Mouse (Mus musculus): ENCODE measurements at regions not wholly inside any gene's neighbourhood (a gene's known extent, or its start where the extent isn't known, plus 50 kb on each side); places are given as distances from the start of the nearest gene placed in this dataset.

DNA sequence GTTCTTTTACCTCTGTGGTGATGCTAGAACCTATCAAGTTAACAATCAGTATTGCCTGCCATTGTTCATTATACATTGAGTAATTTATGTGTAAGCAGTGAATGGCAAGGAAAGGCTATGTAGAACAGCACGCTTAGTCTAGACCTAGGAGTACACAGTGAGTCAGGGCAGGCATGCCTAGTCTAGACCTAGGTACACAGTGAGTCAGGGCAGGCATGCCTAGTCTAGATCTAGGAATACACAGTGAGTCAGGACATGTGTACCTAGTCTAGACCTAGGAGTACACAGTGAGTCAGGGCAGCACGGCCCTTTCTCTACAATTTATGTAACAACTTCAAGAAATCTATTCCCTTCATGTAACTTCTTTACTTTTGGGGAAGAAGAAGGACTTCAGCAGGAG, 347.2 kb downstream of the Tmem232 start:
- no peak for DNase-seq

GRCm38 (mm10) chr17:65192432-65193059, 348.0 kb downstream of the Tmem232 start:
- DNase-seq = no peak

- peak; percentile 8 for DNase-seq
These were observed 349.6 kb downstream of the Tmem232 start for GRCm38 (mm10) chr17:65190839-65191591.

- DNase-seq = no peak
These were observed 345.3 kb upstream of the 4930583I09Rik start for GRCm38 (mm10) chr17:65181164-65181563.

GRCm38 (mm10) chr17:65175770-65176169, 339.9 kb upstream of the 4930583I09Rik start:
- no peak for DNase-seq

DNA sequence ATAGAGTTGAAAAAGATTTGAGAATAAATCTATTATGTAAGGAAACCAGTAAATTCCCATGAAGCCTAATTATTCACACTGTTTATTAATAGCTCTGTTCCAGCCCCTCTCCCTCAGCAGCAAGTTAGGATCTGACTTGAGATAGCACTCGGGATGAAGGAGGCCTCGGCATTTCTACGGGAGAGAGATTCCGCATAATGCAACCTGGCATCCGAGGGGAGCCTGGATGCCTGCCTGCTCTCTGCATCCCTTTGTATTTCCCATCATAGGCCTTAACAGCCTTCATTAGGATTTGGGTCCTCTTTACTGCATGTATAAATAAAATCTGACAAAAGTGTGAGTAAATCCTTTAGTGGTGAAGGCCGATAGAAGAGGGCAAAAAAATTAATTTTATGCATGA, 338.2 kb upstream of the 4930583I09Rik start:
- no peak for DNase-seq

DNA sequence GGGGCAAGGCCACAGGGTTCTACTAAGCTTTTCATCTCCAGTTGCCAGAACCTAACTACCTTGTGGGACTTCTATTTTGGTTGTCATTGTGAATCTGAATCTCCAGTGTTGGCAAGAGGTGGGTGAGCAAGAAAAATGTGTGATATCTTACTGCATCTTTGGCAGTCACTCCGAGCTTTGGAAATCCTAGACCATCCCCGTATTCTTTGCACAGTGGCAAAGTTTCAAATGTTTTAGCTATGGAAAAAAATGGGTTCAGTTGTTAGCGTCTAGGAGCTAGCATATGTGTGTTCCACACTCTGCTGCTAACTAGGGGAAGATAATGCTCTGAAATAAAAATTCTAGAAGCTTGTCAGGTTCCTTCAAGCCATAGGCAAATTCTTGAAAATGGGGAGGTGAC, 337.4 kb upstream of the 4930583I09Rik start:
- DNase-seq = no peak

DNA sequence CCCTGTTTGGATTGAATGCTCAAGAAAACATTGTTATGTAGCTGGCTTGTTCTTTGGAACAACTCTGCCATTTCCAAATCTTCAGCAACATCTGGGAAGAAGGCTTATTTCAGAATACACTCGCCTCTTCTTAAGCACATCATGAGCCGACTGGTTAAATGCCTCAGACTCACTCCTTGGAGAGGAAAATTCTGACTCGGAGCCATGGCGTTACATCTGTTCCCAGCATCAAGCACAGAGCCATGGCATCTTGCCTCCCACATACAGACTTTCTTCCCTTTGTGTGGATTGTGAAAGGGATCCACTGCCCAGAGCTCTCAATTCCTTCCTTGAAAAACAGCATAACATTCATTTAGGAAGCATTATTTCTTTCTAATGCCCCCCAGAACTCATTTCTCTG, 334.8 kb upstream of the 4930583I09Rik start:
- DNase-seq = no peak

DNA sequence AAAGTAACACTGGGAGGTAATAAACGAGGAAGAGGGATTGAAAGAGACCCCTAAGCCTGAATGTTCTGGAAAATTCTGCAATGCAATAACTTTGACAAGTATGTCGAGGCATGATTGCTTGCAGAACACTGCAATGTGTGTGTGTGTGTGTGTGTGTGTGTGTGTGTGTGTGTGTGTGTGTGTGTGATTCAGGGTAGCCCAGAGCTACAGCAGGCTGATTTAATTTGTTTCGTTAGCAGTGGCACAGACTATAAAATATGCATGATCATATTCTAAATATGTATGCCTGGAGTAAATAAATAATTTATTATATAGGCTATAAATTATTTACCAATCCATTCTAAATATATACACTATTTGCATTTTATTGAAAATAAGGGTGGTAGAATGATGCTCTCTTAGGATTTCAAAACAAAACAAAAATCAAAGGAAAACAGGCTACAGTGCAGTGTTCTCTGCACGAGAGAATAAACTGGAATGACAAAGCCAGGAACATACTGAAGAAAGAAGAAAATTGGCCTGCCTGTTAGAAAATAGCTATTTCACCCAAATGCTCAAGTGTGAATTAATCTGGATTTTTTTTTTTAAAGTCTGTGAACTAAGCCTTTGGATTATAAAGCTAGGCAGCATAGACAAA, 334.2 kb upstream of the 4930583I09Rik start:
- no peak for DNase-seq

DNA sequence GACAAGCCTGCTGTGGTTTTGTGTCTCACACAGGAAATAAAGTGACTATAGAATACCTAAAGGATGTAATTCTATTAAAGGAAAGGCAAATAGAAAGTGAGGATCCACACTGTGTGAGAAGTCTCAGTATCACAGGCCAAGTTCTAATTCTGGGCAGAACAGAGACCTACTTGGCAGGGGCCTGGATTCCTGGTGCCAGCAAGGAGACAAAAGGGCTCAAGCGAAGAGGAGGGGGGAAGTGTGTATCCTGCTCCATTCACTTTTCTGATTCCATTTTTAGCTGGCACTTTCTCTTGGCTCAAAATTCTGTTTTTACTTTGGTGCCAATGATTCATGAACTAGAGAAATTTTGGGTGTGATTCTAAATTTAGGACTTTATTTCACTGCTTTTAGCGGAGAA, 310.5 kb upstream of the 4930583I09Rik start:
- no peak for DNase-seq

DNA sequence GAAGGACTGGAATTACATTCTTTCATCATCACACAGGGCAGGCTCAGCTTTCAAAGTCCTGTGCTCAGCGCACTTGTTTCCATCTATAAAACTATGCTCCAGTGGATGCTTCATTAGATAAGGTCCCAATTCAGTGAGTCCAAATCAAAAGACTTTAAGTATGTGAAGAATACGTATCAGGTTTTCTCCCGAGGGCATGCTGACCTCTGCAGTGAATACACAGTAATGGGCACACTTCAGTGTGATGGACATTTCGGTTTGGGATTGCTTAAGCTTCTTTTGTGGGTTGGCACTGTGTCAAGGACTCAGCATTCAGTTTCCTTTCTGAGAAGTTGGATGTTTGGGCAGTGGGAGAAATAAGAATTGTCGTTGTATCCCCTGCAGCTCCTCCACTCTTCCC, 278.8 kb upstream of the 4930583I09Rik start:
- DNase-seq = no peak

DNA sequence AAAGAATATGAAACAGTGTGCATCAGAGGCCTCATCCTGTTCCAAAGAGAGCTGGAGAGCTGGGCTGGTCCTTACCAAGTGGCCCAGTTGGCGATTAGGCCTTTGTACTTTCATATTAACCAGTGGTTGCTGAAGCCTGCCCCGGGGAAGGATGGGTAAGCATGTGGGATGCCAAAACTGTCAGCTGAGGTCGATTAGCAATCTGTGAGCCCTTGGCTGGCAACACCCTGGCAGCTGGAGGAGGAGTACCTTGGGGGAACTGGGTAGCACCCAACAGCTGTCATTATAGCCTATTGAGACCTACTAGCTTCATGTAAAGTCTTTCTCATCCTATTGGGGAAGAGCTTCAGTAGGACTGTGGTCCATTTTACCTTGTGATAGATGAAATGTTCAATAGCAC, 277.2 kb upstream of the 4930583I09Rik start:
- DNase-seq = no peak

GRCm38 (mm10) chr17:65105622-65106021, 269.8 kb upstream of the 4930583I09Rik start:
- DNase-seq = no peak

DNA sequence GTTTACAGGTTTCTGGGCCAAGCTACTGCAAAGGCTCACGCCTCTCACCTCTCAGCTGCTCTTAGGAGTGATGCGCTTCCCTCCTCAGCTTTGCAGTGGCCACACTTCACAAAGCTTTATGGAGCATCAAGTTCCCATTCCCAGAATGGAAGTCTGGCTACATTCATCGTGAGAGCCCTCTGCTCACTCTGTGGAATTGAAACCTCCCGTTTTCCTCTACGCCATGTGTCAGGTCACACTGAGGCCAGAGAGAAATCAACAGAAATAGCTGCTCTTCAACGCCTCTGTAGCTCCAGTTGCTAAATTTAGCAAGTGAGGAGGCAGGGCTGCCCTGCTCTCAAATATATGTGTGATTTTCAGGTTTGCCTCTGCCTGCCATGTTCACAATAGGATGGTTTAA, 265.3 kb upstream of the 4930583I09Rik start:
- DNase-seq = peak; percentile 5

DNA sequence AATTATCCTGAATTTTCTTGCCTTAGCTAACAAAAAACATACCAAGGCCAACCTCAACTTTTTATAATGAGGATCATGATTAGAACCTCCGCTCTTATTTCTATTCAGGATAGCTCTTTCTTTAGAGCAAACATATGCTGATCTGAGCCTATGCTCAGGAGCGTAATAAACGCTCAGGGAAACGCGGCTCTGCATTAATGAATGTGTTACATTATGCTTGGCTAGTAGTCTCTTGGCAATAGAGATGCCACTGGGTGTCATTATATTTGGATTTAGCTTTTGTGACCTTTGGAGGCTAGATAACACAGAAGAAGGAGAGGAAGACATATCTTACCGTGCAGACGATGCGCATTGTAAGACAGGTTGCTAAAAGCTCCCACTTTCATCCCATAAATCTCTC, 246.4 kb upstream of the 4930583I09Rik start:
- no peak for DNase-seq

DNA sequence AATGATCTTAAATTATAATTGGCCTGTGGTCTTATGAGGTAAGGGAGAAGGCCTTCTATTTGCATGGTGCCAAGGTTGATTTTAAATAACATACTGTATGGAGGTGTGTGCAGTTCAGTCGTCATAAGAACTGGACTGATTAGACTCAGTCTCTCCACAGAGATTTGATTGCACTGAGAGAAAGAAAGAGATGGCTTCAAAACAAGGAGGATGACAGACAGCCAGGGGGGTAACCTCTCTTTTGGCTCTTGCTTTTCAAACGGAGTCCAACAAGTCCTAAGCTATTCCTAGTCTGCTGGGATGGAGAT, 245.9 kb upstream of the 4930583I09Rik start:
- no peak for DNase-seq

DNA sequence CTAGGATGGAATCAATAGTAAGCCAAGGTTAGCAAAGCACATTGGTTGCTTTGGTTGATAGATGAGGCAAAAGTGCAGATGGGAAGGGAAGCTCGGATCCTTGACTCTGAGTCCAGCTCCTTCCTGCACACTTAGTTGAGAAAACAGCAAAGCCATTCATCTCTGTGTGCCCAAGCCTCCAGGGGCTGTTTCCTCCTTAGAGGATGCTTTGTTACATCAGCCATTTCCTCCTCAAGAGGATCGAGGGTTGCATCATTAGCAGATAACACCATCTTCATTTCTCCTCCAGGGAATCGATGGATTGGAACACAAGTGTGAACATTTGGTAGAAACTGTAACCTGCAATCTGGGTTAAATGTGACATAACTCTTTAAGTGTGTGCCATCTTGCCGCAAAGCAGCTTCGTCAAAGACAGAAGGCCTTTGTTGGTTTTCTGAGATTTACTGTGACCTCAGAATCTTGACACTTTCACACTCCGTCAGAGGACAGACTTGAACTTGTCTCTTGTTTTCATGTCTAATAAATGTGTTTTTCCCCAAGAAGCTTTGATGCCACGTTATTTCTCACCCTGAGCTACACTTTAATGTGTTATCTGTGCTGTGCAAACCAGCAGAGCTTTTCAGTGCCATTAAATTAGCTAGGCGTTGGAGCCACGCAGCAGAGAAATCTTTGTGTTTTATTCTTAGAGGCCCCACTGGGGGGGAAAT, 245.4 kb upstream of the 4930583I09Rik start:
- peak; percentile 14 for DNase-seq

DNA sequence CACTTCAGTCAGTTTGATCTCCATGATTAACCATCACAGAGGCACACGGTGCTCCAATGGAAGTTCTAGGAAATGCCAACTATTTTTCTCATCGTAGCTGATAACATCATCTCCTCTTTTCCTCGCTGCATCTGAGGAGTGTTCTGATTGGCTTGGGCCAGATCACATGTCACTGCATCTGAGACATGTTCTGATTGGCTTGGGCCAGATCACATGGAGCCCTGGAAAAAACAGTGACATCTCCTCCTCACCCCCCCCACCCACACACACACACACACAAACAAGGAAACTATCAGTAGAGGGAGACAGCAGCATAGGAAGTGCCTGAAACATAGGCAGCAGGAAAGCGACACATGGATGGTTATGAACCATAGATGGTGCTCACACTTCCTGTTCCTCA, 239.0 kb upstream of the 4930583I09Rik start:
- no peak for DNase-seq

GRCm38 (mm10) chr17:65071114-65071513, 235.2 kb upstream of the 4930583I09Rik start:
- DNase-seq = peak; percentile 46

DNA sequence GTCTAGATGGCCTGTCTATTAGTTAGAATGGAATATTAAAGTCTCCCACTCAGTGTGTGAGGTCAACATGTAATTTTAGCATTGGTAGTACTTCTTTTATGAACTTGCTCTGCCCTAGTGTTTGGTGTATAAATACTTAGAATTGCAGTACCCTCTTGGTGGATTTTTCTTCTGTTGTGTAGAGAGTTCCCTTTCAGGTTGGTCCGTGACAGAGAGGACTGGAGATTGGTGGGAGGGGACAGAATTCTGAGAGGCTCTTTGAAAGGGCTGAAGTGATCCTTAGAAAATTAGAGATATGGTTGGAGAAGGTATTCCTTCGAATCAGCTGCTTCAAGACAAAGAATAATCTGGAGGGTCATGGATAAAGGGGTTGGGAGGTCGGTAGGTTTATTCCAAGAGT, 230.3 kb upstream of the 4930583I09Rik start:
- DNase-seq = no peak

- no peak for DNase-seq
These were observed 220.2 kb upstream of the 4930583I09Rik start for GRCm38 (mm10) chr17:65056059-65056458.

DNA sequence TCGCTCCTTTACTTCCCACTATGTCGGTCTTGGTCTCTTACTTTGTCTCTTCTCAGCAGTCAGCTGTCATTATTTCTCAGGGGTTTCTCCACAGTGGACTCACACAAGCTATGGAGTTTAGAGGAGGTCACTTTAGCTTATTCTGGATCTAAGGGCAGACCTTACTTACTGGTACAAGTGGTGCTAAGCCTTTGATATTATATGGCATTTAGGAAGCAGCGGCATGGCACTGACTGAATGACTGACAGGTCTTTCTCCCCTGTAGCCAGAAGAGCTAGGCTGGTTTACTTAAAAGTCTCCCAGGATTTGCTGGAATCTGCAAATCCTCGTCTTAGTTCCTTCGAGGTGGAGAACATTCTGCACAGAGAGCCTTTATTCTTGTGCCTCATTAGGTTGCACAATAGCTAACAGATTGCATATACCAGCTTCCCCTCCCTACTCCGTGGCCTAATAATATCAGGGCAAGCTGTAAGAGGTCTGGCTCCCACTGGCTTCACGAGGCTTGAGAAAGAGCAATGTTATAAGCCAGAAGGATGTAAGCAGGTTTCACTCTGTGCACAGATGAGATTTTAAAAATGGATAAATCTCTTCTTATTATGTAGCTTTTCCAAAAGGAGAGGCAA, 214.1 kb upstream of the 4930583I09Rik start:
- DNase-seq = peak; percentile 2

- DNase-seq = no peak
These were observed 179.9 kb upstream of the 4930583I09Rik start for GRCm38 (mm10) chr17:65015731-65016130.

Measured in embryo, embryonic 11 days (tissue).